Mouse (Mus musculus) gastrocnemius, postnatal 36 days (tissue): ENCODE measurements at regions not wholly inside any gene's neighbourhood (a gene's known extent, or its start where the extent isn't known, plus 50 kb on each side); places are given as distances from the start of the nearest gene placed in this dataset.

Source experiments
- DNase-seq, 2 experiments: peaks; one replicate each; pipeline ENCODE4 v3.0.0; 2022
- intact Hi-C: fragments of 180-260 bp; cut with DNase I; formaldehyde crosslinking; loops from one replicate; pipeline ENCODE4 v1.15.1; 2025

- intact Hi-C loops: no loop called here
- DNase-seq: no peak
Measured at GRCm38 (mm10) chr10:92510677-92511076, 211.5 kb downstream of the Nedd1 start.

- intact Hi-C loops: no loop called here
- no peak for DNase-seq
Measured at GRCm38 (mm10) chr10:92504271-92504670, 217.9 kb downstream of the Nedd1 start.

- DNase-seq: no peak
- intact Hi-C loops: no loop called here
Measured at GRCm38 (mm10) chr10:92483592-92483991, 238.6 kb downstream of the Nedd1 start.

GRCm38 (mm10) chr10:92473282-92473681 is 248.9 kb downstream of the Nedd1 start:
- intact Hi-C loops: no loop called here
- DNase-seq: no peak

- DNase-seq: no peak
- intact Hi-C loops: no loop called here
Measured at GRCm38 (mm10) chr10:92471111-92471510, 251.1 kb downstream of the Nedd1 start.

GRCm38 (mm10) chr10:92455195-92455594 is 267.0 kb downstream of the Nedd1 start:
- DNase-seq: no peak
- intact Hi-C loops: no loop called here

GRCm38 (mm10) chr10:92453550-92453949 is 268.7 kb downstream of the Nedd1 start:
- intact Hi-C loops: no loop called here
- no peak for DNase-seq

GRCm38 (mm10) chr10:92445957-92446356 is 276.3 kb downstream of the Nedd1 start:
- intact Hi-C loops: no loop called here
- DNase-seq: no peak

- DNase-seq: no peak
- intact Hi-C loops: no loop called here
Measured at GRCm38 (mm10) chr10:92438621-92439394, 283.4 kb downstream of the Nedd1 start.

- intact Hi-C loops: no loop called here
- no peak for DNase-seq
Measured at GRCm38 (mm10) chr10:92429256-92429655, 293.0 kb downstream of the Nedd1 start.

GRCm38 (mm10) chr10:92428026-92428425 is 294.2 kb downstream of the Nedd1 start:
- DNase-seq: no peak
- intact Hi-C loops: no loop called here

- no peak for DNase-seq
- intact Hi-C loops: no loop called here
Measured at GRCm38 (mm10) chr10:92426443-92426842, 295.8 kb downstream of the Nedd1 start.

- intact Hi-C loops: no loop called here
- no peak for DNase-seq
Measured at GRCm38 (mm10) chr10:92412737-92413136, 309.5 kb downstream of the Nedd1 start.

GRCm38 (mm10) chr10:92410813-92411325 is 311.4 kb downstream of the Nedd1 start:
- DNase-seq: no peak
- intact Hi-C loops: no loop called here

- intact Hi-C loops: no loop called here
- DNase-seq: no peak
Measured at GRCm38 (mm10) chr10:92404697-92405293, 317.4 kb downstream of the Nedd1 start.

- DNase-seq: no peak
- intact Hi-C loops: no loop called here
Measured at GRCm38 (mm10) chr10:92400587-92401090, 321.6 kb downstream of the Nedd1 start.

GRCm38 (mm10) chr10:92389176-92389732 is 333.0 kb downstream of the Nedd1 start:
- intact Hi-C loops: no loop called here
- no peak for DNase-seq

- no peak for DNase-seq
- intact Hi-C loops: no loop called here
Measured at GRCm38 (mm10) chr10:92367126-92367525, 355.1 kb downstream of the Nedd1 start.

- intact Hi-C loops: no loop called here
- no peak for DNase-seq
Measured at GRCm38 (mm10) chr10:92356738-92357137, 365.5 kb downstream of the Nedd1 start.

GRCm38 (mm10) chr10:92349043-92349442 is 373.2 kb downstream of the Nedd1 start:
- intact Hi-C loops: no loop called here
- DNase-seq: no peak

GRCm38 (mm10) chr10:92347960-92348675 is 374.1 kb downstream of the Nedd1 start:
- intact Hi-C loops: no loop called here
- no peak for DNase-seq
